Mouse (Mus musculus) limb, embryonic 10.5 days (tissue): ENCODE data around the gene Gmpr. TPM values are rescaled to one million over a fixed set of nuclear protein-coding genes. Genes with fewer than 3 reads are reported as not detected.

Source experiments
- DNase-seq: peaks from one replicate; pipeline ENCODE4 v3.0.0-alpha.2; 2017; ENCODE audit warnings: low spot score
- H3K27ac ChIP-seq: fragments of 300-500 bp; sonication (generic); 2 replicates; pipeline ENCODE4 v1.5.1; 2016; ENCODE audit warnings: mild to moderate bottlenecking
- H3K27me3 ChIP-seq: fragments of 300-500 bp; sonication (generic); 2 replicates; pipeline ENCODE4 v1.6.1; 2016; ENCODE audit warnings: low read depth, mild to moderate bottlenecking; ENCODE audit not compliant: poor library complexity, severe bottlenecking
- H3K36me3 ChIP-seq: fragments of 300-500 bp; sonication (generic); 2 replicates; pipeline ENCODE4 v1.6.1; 2016; ENCODE audit warnings: mild to moderate bottlenecking, moderate library complexity
- H3K4me1 ChIP-seq: fragments of 300-500 bp; sonication (generic); 2 replicates; pipeline ENCODE4 v1.6.1; 2016
- H3K4me3 ChIP-seq: fragments of 300-500 bp; sonication (generic); 2 replicates; pipeline ENCODE4 v1.5.1; 2016; ENCODE audit warnings: mild to moderate bottlenecking, moderate library complexity
- H3K9me3 ChIP-seq: fragments of 300-500 bp; sonication (generic); replicated peaks from 2 replicates; pipeline ENCODE4 v1.6.1; 2016; ENCODE audit warnings: mild to moderate bottlenecking
- WGBS: fragments of 180-500 bp; shearing (Covaris S2); methylation state at CpG from one replicate; pipeline ENCODE4 v1.1.7; 2016; 5-methylcytosine and 5-hydroxymethylcytosine counted together
- polyA plus RNA-seq: library from polyadenylated mRNA; unstranded; fragments of >200 nt; fragmentation: Nextera tagmentation; extraction: Ambion mirVana; gene quantifications from 2 replicates; pipeline ENCODE4 v1.2.1, GENCODE M21; 2016

Gene Gmpr
- polyA plus RNA-seq, 1 experiment from 2014 or later: 25.2 TPM

DNA sequence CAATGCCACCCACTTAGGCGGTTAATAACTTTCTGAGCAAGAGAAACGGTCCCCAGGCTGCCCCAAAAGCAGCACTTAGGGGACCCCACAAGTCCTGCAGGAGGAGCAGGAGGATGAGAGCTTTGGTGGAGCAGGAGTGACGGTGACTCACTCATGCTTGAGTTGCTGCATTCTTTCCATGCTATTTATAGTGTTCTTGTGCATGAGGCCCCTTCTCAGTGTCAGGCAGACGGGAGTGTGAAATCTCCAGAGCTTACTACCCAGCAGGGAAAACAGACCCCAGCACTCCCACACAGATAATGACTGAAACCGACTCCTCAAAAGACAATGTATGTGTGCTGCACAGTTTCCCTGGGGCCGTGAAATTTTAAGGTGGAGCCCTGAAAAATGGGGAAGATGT is 23.5 kb downstream of the Gmpr start:
- no peak for DNase-seq
- H3K36me3 ChIP-seq: no peaks in the 10 kb centered on the region
- no peak overlapping the region for H3K27ac ChIP-seq
- WGBS: 55% methylated on average over 6 of the region's 6 CpGs
- H3K27me3 ChIP-seq: no peaks in the 10 kb centered on the region
- H3K4me1 ChIP-seq: peaks cover 10% of the 10 kb centered on the region; the same call in 1 of the 2 replicates
- no peaks in the 10 kb centered on the region for H3K9me3 ChIP-seq
- H3K4me3 ChIP-seq: no peak overlapping the region

DNA sequence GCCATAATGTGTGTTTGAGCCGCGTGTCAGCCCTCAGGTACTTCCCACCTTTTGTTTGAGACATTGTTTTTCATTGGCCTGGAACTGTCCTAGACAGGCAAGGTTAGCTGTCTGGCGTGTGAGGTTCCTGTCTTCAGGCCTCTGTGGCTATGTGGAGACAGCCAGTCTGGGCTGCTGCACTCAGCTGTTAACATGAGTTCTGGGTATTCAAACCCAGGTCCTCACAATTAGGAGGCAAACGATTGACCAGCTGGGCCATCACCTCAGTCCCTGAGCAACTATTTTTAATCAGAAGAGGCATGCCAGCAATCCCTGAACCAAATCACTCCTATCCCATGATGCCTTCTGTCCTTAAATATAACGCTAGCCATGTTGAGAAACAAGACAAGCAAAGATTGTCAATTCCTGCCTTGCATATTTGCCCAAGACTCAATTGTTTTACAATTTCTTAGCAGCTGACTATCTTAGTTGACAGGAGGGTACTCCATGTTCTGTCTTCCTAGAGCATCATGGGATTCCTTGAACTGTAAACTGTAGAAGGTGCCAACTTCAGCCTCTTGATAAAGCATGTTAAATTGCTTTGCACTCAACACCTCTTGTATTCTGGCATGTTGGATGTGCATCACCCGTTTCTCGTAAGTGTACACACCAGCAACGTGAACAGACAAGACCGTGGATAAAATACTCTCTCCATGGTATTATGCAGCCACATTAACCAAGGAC is 28.6 kb downstream of the Gmpr start:
- 89% methylated on average over 9 of the region's 9 CpGs for WGBS
- Histone ChIP-seq H3K27me3 (no peaks in the 10 kb centered on the region), H3K36me3 (no peaks in the 10 kb centered on the region), H3K4me1 (peaks cover 17% of the 10 kb centered on the region), H3K9me3 (no peaks in the 10 kb centered on the region), H3K27ac (no peak overlapping the region), H3K4me3 (no peak overlapping the region)
- no peak for DNase-seq

- H3K4me3 ChIP-seq: no peak overlapping the region
- H3K9me3 ChIP-seq: no peaks in the 10 kb centered on the region
- DNase-seq: no peak
- WGBS: 89% methylated on average over 9 of the region's 9 CpGs
- no peaks in the 10 kb centered on the region for H3K36me3 ChIP-seq
- no peak overlapping the region for H3K27ac ChIP-seq
- no peaks in the 10 kb centered on the region for H3K27me3 ChIP-seq
- peaks cover 17% of the 10 kb centered on the region for H3K4me1 ChIP-seq
Measured at GRCm38 (mm10) chr13:45537110-45537509, 29.9 kb downstream of the Gmpr start.

DNA sequence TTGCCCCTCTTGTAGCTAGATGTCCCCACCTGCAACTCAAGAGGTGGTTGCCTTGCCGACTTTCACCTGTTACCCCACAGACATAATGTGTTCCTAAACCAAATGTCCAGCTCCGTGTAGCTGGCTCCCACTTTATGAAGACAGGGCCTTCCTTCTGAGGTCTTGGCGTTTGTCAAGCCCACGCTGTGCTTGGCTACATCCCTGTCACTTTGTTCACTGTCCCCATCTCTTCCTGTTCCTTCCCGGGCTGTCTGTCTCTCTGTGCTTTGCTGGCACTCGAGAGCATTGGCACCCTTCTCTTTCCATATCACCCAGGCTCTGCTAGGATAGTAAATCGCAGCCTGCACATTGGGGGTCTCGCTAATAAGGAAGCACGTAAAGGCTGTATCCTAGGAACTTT is 30.8 kb downstream of the Gmpr start:
- 84% methylated on average over 9 of the region's 9 CpGs for WGBS
- no peak overlapping the region for H3K27ac ChIP-seq
- peaks cover 17% of the 10 kb centered on the region for H3K4me1 ChIP-seq

GRCm38 (mm10) chr13:45538532-45539204 is 31.4 kb downstream of the Gmpr start:
- Histone ChIP-seq H3K27ac (peak overlapping the region; percentile 76), H3K36me3 (no peaks in the 10 kb centered on the region), H3K27me3 (no peaks in the 10 kb centered on the region), H3K4me1 (peaks cover 17% of the 10 kb centered on the region), H3K9me3 (no peaks in the 10 kb centered on the region), H3K4me3 (peak overlapping the region; percentile 48)
- DNase-seq: peak; percentile 79
- WGBS: 26% methylated on average over 10 of the region's 10 CpGs

More for the DNA sequence above, 30.8 kb downstream of the Gmpr start:
- H3K27me3 ChIP-seq: no peaks in the 10 kb centered on the region
- no peak for DNase-seq
- no peaks in the 10 kb centered on the region for H3K36me3 ChIP-seq
- no peak overlapping the region for H3K4me3 ChIP-seq
- no peaks in the 10 kb centered on the region for H3K9me3 ChIP-seq

GRCm38 (mm10) chr13:45539205-45539568 is 31.9 kb downstream of the Gmpr start:
- WGBS: 18% methylated on average over 10 of the region's 10 CpGs
- no peaks in the 10 kb centered on the region for H3K9me3 ChIP-seq
- H3K4me1 ChIP-seq: peaks cover 17% of the 10 kb centered on the region
- DNase-seq: peak; percentile 83
- peak overlapping the region; percentile 76 for H3K27ac ChIP-seq
- peak overlapping the region; percentile 48 for H3K4me3 ChIP-seq
- H3K36me3 ChIP-seq: no peaks in the 10 kb centered on the region
- H3K27me3 ChIP-seq: no peaks in the 10 kb centered on the region

DNA sequence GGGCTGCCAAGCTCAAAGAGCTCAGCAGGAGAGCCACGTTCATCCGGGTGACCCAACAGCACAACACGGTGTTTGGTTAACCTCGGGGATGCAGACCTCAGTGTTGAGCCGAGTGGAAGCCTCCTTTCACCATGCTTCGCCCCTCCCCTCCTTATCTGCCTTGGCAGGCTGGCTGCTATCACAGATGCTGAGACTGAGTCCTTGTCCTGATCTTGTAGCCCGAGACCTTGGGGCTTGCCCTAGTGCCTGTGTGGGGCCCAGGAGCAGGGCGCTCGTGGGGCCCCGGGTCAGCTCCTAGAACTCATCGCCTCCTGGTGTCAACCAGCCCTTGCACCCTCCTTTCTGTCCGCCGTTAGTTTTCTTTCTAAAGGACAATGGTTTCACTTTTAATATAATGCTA is 38.7 kb downstream of the Gmpr start:
- Histone ChIP-seq H3K27ac (no peak overlapping the region), H3K27me3 (no peaks in the 10 kb centered on the region), H3K4me1 (no peaks in the 10 kb centered on the region), H3K4me3 (no peak overlapping the region), H3K9me3 (no peaks in the 10 kb centered on the region), H3K36me3 (no peaks in the 10 kb centered on the region)
- DNase-seq: no peak
- 87% methylated on average over 13 of the region's 13 CpGs for WGBS

- no peak overlapping the region for H3K4me3 ChIP-seq
- H3K27me3 ChIP-seq: no peaks in the 10 kb centered on the region
- no peak overlapping the region for H3K27ac ChIP-seq
- WGBS: 84% methylated on average over 4 of the region's 4 CpGs
- H3K4me1 ChIP-seq: no peaks in the 10 kb centered on the region
- H3K36me3 ChIP-seq: no peaks in the 10 kb centered on the region
- no peaks in the 10 kb centered on the region for H3K9me3 ChIP-seq
- no peak for DNase-seq
Measured at GRCm38 (mm10) chr13:45546946-45547345, 39.7 kb downstream of the Gmpr start.

DNA sequence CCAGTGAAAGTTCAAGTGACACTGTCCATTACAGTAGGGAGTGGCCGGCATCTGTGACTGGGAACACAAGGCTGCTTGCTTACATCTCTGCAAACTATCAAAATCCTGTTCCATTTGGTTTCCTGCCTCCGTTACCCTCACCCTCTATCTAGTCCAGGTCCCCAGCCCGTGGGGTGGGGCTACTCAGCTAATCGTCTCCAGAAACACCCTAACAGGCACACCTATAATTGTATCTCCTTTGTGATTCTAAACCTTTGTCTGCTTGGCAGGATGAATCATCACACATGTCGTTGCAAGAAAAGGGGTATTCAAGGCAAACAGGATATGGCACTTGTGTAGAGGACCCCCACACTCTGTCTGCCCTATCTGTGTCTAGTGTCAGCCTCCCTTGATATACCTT is 40.3 kb downstream of the Gmpr start:
- Histone ChIP-seq H3K4me3 (no peak overlapping the region), H3K4me1 (no peaks in the 10 kb centered on the region), H3K27ac (no peak overlapping the region), H3K27me3 (no peaks in the 10 kb centered on the region), H3K36me3 (no peaks in the 10 kb centered on the region), H3K9me3 (no peaks in the 10 kb centered on the region)
- no peak for DNase-seq
- 82% methylated on average over 5 of the region's 5 CpGs for WGBS

DNA sequence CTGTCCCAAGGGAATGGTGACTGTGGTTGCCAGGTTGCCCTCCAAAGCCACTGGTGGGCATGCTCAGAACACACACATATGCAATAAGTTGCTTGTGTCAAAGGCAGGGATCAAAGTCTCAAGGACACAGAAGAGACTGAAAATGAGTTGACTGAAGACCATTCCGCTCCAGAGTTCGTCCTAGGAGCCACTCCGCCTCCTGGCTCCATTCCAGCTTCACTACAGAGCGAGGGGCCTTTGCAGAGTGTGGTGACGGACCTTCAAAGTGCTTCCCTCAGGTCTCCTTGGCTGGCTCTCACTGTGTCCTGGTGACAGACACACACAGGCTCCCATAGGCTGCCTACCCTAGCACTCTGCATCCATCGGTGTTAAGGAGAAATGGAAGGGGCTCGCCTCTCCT is 46.4 kb downstream of the Gmpr start:
- no peaks in the 10 kb centered on the region for H3K9me3 ChIP-seq
- H3K4me1 ChIP-seq: no peaks in the 10 kb centered on the region
- no peak overlapping the region for H3K27ac ChIP-seq
- no peaks in the 10 kb centered on the region for H3K27me3 ChIP-seq
- no peak overlapping the region for H3K4me3 ChIP-seq
- no peak for DNase-seq
- WGBS: 84% methylated on average over 7 of the region's 7 CpGs
- no peaks in the 10 kb centered on the region for H3K36me3 ChIP-seq

DNA sequence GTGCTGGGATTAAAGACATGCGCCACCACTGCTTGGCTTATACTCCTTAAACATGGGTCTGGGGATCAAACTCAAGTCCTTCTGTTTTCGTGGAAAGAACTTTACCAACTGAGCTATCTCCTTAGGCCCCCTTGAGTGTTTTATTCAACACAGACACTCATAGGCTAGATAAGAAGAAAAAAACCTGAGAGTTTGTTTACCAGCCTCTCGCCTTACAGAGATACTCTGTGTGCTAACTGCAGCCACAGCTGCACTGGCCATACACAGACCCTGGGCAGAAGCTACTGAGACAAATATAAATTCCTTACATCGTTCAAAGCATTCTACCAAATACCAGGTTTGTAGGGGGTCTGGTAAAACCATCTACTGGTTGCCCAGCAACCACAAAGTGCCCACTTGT is 51.1 kb downstream of the Gmpr start:
- Histone ChIP-seq H3K36me3 (no peaks in the 10 kb centered on the region), H3K27ac (no peak overlapping the region), H3K4me1 (no peaks in the 10 kb centered on the region), H3K4me3 (no peak overlapping the region), H3K27me3 (no peaks in the 10 kb centered on the region), H3K9me3 (no peaks in the 10 kb centered on the region)
- DNase-seq: no peak
- 71% methylated on average over 4 of the region's 4 CpGs for WGBS

DNA sequence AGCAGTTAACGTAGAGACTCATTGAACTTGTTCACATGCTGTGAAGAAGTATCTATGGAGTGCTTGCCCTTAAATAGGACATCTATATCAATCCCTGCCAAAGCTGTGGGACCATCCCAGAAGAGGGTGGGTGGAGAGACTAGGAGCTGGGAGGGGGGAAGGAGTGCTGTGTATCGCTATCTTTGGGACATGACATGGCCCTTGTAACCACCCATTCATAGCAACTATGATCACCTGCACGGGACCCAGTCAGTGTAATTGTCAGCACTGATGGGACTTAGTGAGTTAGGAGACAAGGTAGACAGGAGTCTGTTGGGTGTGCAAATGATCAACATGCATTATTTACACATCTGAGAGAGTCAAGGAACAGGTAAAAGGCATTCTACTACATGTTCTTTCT is 52.0 kb downstream of the Gmpr start:
- no peak for DNase-seq
- Histone ChIP-seq H3K4me3 (no peak overlapping the region), H3K27me3 (no peaks in the 10 kb centered on the region), H3K4me1 (no peaks in the 10 kb centered on the region), H3K27ac (no peak overlapping the region), H3K36me3 (no peaks in the 10 kb centered on the region), H3K9me3 (no peaks in the 10 kb centered on the region)
- 95% methylated on average over 3 of the region's 3 CpGs for WGBS

- no peaks in the 10 kb centered on the region for H3K4me1 ChIP-seq
- H3K27ac ChIP-seq: no peak overlapping the region
- no peaks in the 10 kb centered on the region for H3K27me3 ChIP-seq
- 74% methylated on average over 7 of the region's 7 CpGs for WGBS
- H3K36me3 ChIP-seq: no peaks in the 10 kb centered on the region
- peak; percentile 46 for DNase-seq
- H3K9me3 ChIP-seq: no peaks in the 10 kb centered on the region
- no peak overlapping the region for H3K4me3 ChIP-seq
Measured at GRCm38 (mm10) chr13:45560543-45560942, 53.3 kb downstream of the Gmpr start.
